Mouse (Mus musculus): Measurements from ENCODE around the gene Tmem203. TPM values are rescaled to one million over a fixed set of nuclear protein-coding genes. Genes with fewer than 3 reads are reported as not detected.

Gene Tmem203
- polyA plus RNA-seq (2015; fragmentation: Nextera tagmentation; extraction: Ambion mirVana): 19.4 and 20.3 TPM in 2 replicates

DNA sequence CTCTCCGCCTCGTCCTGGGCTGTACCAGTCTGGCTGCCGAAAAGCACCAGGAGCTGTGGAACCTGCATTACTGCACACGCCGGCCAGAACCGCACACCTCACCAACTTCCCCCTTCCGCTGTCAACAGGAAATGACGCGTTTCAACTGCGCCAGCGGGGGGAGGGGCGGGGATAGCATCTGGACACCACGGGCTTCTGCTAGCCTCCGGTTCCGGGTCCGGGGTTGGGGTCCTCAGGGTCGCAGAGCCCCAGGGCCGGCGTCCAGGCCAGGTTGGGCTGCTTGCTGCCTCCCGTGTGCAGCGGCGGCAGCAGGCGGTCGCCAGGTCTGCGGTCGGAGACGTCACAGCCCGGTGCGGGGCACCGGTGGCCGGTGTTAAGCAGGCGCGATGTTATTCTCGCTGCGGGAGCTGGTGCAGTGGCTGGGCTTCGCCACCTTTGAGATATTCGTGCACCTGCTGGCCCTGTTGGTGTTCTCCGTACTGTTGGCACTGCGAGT is at the start of gene Tmem203:
Tmem203 (plus strand) TSS at position 156 of the 496 bp plus-strand sequence.
- under 1% methylated on average over 39 of the region's 39 CpGs for WGBS
- peak within 1 kb of the TSS; percentile 98 for H3K4me3 ChIP-seq
- no peaks in the 10 kb centered on the region for H3K9me3 ChIP-seq (replicated peaks)
- peak; percentile 92 for ATAC-seq
- peak within 1 kb of the TSS; percentile 83 for H3K4me2 ChIP-seq
- peak within 1 kb of the TSS; percentile 80 for H3K27ac ChIP-seq
- H3K9ac ChIP-seq: peak within 1 kb of the TSS; percentile 91
- H3K27me3 ChIP-seq: no peaks in the 10 kb centered on the region
- peaks cover 24% of the 10 kb centered on the region for H3K36me3 ChIP-seq (ENCODE audit: poor library complexity, severe bottlenecking)
- H3K4me1 ChIP-seq: peaks cover 26% of the 10 kb centered on the region

DNA sequence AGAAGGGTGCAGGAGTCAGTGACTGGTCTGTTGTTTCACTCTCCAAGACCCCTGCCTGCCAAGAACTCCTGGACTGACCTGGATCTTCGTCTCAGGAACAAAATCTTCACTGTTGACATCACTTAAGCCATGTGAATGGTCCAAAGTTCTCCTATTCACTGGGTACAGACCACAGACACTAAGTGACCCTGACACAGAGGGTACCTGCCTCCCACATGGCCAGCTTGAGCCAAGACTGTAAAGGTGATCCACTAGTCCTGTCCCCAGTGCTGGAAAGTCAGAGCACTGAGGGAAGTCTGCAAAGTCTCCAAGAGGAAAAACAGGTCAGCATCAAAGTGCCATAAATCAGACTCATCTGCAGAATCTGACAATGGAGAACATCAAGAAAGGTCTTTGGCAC is 47.6 kb upstream of the Tmem203 start:
- no peak overlapping the region for H3K4me3 ChIP-seq
- H3K36me3 ChIP-seq (ENCODE audit: poor library complexity, severe bottlenecking): peaks cover 62% of the 10 kb centered on the region
- no peaks in the 10 kb centered on the region for H3K9me3 ChIP-seq (replicated peaks)
- no peak overlapping the region for H3K9ac ChIP-seq
- H3K4me2 ChIP-seq: no peak overlapping the region
- no peaks in the 10 kb centered on the region for H3K27me3 ChIP-seq
- whole genome bisulfite sequencing: 91% methylated on average over 1 of the region's 1 CpGs
- peaks cover 29% of the 10 kb centered on the region for H3K4me1 ChIP-seq
- no peak overlapping the region for H3K27ac ChIP-seq
- ATAC-seq: no peak

DNA sequence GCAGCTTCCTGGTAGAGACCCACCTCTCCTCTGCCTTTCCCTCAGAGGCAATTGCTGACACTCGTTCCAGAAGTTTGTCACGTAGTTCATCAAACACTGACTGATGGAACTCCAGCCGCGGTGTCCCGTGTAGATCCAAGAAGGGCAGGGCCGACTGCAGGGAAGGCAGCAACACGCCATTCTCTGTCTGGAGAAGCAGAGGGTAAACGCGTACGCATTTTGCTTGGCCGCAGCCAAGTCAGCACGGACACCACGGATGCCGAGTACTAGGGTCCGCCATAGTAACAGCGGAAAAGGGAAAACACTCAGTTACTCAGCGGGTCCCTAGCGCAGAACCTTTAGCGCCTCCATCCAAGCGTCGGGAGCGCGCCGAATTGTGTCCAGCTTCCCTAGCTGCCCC is 44.6 kb upstream of the Tmem203 start:
- peaks cover 29% of the 10 kb centered on the region for H3K4me1 ChIP-seq
- H3K4me3 ChIP-seq: peak overlapping the region; percentile 92
- peak overlapping the region; percentile 89 for H3K4me2 ChIP-seq
- peak; percentile 42; the same call in 1 of the 2 replicates for ATAC-seq
- peaks cover 31% of the 10 kb centered on the region for H3K36me3 ChIP-seq (ENCODE audit: poor library complexity, severe bottlenecking)
- no peaks in the 10 kb centered on the region for H3K9me3 ChIP-seq (replicated peaks)
- under 1% methylated on average over 24 of the region's 24 CpGs for WGBS
- H3K9ac ChIP-seq: peak overlapping the region; percentile 94
- H3K27me3 ChIP-seq: no peaks in the 10 kb centered on the region; the same call in 1 of the 2 replicates
- H3K27ac ChIP-seq: peak overlapping the region; percentile 78

DNA sequence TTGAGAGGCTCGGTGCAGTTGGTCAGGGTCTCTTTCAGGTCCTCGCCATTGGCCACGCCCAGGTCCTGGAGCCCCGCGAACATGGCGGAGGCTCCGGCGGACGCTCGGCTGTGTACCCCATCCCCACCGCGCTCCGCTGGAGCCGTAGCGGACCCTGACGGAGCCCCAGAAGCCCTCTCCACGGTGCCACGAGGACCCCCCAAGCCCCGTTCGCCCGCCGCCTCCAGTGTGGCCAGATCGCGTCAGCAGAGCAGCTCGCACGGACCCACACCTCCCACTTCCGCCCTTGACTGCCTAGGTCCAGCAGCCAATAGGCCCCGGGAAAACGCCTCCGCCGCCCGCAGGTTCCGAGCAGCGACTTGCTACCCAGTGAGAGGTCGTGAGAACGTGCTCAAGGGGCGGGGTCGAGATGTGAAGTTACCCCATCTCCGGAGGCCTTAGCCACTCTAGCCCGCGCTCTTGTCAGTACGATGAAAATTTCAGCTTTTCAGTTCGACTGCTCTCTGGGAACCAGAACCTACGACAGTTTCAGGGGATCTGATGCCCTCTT is 44.0 kb upstream of the Tmem203 start, which contains the start of gene Nelfb:
Nelfb (minus strand) TSS at position 369 of the 550 bp plus-strand sequence.
- H3K27ac ChIP-seq: peak within 1 kb of the TSS; percentile 78
- H3K36me3 ChIP-seq (ENCODE audit: poor library complexity, severe bottlenecking): peaks cover 26% of the 10 kb centered on the region
- peak; percentile 95 for ATAC-seq
- H3K9me3 ChIP-seq (replicated peaks): no peaks in the 10 kb centered on the region
- H3K4me2 ChIP-seq: peak within 1 kb of the TSS; percentile 89
- under 1% methylated on average over 44 of the region's 44 CpGs for WGBS
- H3K27me3 ChIP-seq: no peaks in the 10 kb centered on the region; the same call in 1 of the 2 replicates
- peak within 1 kb of the TSS; percentile 94 for H3K9ac ChIP-seq
- H3K4me3 ChIP-seq: peak within 1 kb of the TSS; percentile 92
- H3K4me1 ChIP-seq: peaks cover 29% of the 10 kb centered on the region

DNA sequence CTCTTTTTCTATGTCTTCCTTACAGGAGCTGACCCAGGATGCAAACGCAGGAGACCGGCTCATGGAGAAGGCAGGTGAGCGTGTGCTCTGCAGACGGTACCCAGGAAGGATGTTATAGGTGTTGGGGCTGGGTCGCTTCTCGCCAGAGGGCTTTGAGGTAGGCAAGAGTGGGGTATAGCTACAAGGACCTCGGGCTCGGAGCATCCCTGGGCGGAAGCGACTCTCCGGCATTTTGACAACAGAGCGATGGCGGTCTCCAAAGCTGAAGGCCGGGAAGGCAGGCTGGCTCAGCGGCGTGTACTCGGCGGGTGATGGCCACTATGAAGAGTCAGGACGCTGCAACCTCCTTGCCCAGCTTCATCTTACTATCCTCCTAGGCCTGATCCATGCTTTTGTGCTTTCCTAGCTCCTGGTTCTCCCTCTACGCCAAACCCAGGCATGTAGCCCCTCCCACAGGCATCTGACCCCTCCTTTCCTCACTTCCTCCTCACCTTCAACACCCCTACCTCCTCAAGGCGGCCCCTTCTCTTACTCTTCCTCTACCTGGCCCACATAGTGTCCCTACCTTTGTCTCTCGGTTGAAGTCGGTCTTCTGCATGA is 41.9 kb upstream of the Tmem203 start:
- peaks cover 5% of the 10 kb centered on the region for H3K36me3 ChIP-seq (ENCODE audit: poor library complexity, severe bottlenecking)
- H3K4me2 ChIP-seq: no peak overlapping the region
- H3K27ac ChIP-seq: no peak overlapping the region
- no peak overlapping the region for H3K9ac ChIP-seq
- H3K4me1 ChIP-seq: peaks cover 25% of the 10 kb centered on the region
- H3K27me3 ChIP-seq: no peaks in the 10 kb centered on the region; the same call in 1 of the 2 replicates
- H3K9me3 ChIP-seq (replicated peaks): no peaks in the 10 kb centered on the region
- 69% methylated on average over 23 of the region's 23 CpGs for WGBS
- no peak overlapping the region for H3K4me3 ChIP-seq
- ATAC-seq: no peak

DNA sequence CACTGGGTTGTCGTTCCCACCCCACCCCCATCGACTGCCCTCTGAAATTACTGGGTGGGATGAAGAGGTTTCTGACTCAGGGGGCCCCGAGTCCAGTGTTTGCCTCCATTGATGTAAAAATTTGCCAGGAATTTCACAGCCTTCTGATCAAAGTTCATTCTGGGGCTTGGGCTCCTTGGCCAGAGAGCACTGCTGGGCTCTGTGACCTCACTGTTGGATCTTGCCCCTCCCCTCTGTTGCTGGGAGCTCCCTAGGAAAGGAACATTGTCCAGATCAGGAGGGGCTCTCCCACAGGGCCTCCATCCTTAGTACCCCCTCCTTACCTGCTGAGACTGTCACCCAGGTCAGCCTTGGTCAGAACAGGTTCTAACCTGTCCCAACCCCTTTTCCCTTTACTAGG is 40.8 kb upstream of the Tmem203 start, which contains the start of gene Stpg3:
Stpg3 (minus strand) TSS at position 194 of the 400 bp plus-strand sequence.
- no peak within 1 kb of the TSS for H3K4me3 ChIP-seq
- H3K27me3 ChIP-seq: no peaks in the 10 kb centered on the region; the same call in 1 of the 2 replicates
- ATAC-seq: no peak
- H3K9me3 ChIP-seq (replicated peaks): no peaks in the 10 kb centered on the region
- 81% methylated on average over 3 of the region's 3 CpGs for WGBS
- no peak within 1 kb of the TSS for H3K27ac ChIP-seq
- H3K4me1 ChIP-seq: peaks cover 18% of the 10 kb centered on the region
- H3K4me2 ChIP-seq: no peak within 1 kb of the TSS
- no peak within 1 kb of the TSS for H3K9ac ChIP-seq
- H3K36me3 ChIP-seq (ENCODE audit: poor library complexity, severe bottlenecking): no peaks in the 10 kb centered on the region

DNA sequence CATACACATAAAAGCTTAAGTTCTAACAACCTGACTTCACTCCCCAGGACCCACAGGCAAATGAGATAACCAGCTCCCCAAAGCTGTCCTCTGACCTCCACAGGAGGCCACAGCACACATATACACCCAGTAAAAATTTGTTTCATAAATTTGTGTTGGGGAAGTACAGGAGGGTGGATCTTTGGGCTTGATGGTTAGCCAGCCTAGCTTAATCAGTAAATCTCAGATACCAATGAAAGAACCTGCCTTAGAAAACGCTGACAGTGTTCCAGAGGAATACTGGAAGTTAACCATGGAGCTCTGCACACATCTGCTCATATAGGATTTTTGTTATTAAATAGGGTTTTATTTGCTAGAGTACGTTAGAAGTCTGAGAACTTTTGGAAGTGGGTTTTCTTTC is 37.6 kb upstream of the Tmem203 start:
- no peak for ATAC-seq
- WGBS: 65% methylated on average over 2 of the region's 2 CpGs
- Histone ChIP-seq H3K9me3 (replicated peaks) (no peaks in the 10 kb centered on the region), H3K4me1 (0 out of 2 replicates have a peak, but pooled peaks cover 2% of the 10 kb centered on the region), H3K9ac (no peak overlapping the region), H3K27me3 (no peaks in the 10 kb centered on the region; the same call in 1 of the 2 replicates), H3K4me2 (no peak overlapping the region), H3K36me3 (ENCODE audit: poor library complexity, severe bottlenecking) (peaks cover 9% of the 10 kb centered on the region), H3K27ac (no peak overlapping the region), H3K4me3 (no peak overlapping the region)

DNA sequence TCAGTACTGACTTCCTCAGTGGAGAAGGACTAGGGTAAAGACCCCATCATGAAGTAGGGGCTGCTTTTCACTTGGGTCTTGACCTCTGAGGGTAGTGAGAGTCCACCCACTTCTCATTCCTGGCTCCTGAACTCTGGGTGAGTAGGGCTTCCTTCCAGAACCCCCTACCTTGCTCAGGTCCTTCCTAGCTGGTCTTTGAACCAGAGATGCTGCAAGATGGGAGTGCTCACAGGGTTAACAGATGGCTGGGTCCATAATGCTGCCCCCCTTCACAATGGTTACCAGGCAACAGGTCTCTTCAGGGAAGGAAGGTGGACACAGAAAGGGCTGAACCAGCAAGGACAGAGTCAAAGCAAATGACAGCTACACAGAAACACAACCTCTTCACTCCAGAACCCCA is 36.8 kb upstream of the Tmem203 start, which contains the start of gene Fam166a:
Fam166a (plus strand) TSS at position 301 of the 400 bp plus-strand sequence.
- Histone ChIP-seq H3K9me3 (replicated peaks) (no peaks in the 10 kb centered on the region), H3K27me3 (no peaks in the 10 kb centered on the region; the same call in 1 of the 2 replicates), H3K4me1 (peaks cover 10% of the 10 kb centered on the region), H3K27ac (no peak within 1 kb of the TSS), H3K4me2 (no peak within 1 kb of the TSS), H3K4me3 (no peak within 1 kb of the TSS), H3K36me3 (ENCODE audit: poor library complexity, severe bottlenecking) (peaks cover 13% of the 10 kb centered on the region), H3K9ac (no peak within 1 kb of the TSS)
- no peak for ATAC-seq

DNA sequence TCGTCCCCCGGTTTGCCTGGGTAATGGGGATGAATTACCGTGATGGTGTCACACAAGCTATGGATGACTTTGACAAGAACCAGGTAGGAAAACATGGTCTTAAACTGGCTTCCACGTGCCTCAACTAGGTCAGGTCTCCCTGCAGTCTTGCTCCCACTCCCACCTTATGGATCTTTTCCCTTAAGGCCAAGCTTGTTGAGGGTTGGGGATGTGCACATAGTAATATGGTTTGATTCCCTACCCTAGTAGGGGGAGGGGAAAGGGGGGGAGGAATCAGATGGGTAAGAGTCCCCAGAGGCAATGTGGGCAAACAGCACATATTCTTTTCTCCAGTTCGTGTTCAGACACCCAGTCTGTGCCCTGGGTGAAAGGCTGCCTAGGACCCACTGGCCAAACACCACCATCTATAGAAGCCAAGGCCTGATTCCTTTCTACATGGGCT is 33.9 kb upstream of the Tmem203 start:
- ATAC-seq: no peak
- peaks cover 13% of the 10 kb centered on the region for H3K36me3 ChIP-seq (ENCODE audit: poor library complexity, severe bottlenecking)
- H3K9ac ChIP-seq: no peak overlapping the region
- WGBS: 79% methylated on average over 5 of the region's 5 CpGs
- no peaks in the 10 kb centered on the region for H3K9me3 ChIP-seq (replicated peaks)
- H3K27me3 ChIP-seq: no peaks in the 10 kb centered on the region
- no peak overlapping the region for H3K4me2 ChIP-seq
- no peak overlapping the region for H3K27ac ChIP-seq
- peaks cover 22% of the 10 kb centered on the region for H3K4me1 ChIP-seq
- no peak overlapping the region for H3K4me3 ChIP-seq

DNA sequence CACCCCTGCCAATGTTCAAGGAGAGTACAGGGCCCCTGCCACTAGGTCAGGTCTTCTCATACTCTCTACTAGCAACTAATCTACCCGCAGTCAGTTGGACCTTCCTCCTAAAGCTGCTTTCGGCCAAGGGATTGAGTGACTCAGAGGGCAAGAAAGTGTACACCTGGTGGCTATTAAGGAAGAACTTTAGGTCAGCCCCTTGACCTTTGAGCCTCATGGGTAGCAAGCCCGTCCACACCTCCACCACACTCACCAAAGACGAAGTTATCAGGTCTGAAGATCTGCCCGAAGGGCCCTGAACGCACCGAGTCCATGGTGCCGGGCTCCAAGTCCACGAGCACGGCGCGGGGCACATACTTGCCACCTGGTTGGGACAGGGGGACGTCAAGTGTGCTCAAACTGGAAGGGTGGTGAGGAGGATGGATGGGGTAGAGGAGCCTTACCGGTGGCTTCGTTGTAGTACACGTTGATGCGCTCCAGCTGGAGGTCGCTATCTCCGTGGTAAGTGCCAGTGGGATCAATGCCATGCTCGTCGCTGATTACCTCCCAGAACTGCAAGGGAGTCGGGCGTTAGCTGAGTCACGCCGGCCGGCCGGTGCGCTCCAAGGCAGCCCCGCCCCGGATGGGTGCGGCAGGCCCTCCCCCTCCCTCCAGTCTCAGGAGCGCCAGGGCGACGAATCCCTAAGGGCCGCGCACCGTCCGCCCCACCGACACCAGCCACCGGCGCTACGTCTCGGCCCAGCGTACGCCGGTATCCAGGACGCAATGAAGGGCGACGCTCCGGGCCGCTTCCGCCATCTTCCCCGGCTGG is 31.4 kb upstream of the Tmem203 start:
- 2% methylated on average over 51 of the region's 53 CpGs for WGBS
- H3K4me1 ChIP-seq: peaks cover 30% of the 10 kb centered on the region
- H3K27ac ChIP-seq: peak overlapping the region; percentile 94
- H3K9me3 ChIP-seq (replicated peaks): no peaks in the 10 kb centered on the region
- peaks cover 13% of the 10 kb centered on the region for H3K36me3 ChIP-seq (ENCODE audit: poor library complexity, severe bottlenecking)
- H3K4me3 ChIP-seq: peak overlapping the region; percentile 86
- H3K4me2 ChIP-seq: peak overlapping the region; percentile 96
- peak overlapping the region; percentile 93 for H3K9ac ChIP-seq
- no peaks in the 10 kb centered on the region for H3K27me3 ChIP-seq
- peak; percentile 31 for ATAC-seq

DNA sequence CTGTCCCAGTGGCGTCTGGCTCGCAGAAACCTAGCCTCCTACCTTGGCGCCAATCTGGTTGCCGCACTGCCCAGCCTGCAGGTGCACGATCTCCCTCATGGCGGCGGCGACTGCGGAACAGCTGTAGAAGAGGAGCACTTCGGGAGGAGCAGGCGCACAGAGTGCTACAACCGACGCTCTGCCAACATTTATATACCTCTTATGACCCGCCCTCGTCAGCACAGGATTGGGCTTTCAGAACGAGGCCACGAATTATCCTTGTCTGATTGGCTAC is 30.8 kb upstream of the Tmem203 start, which contains the start of gene Tubb4b:
Tubb4b (minus strand) TSS at position 211 of the 274 bp plus-strand sequence.
- H3K4me1 ChIP-seq: peaks cover 32% of the 10 kb centered on the region
- ATAC-seq: no peak
- H3K4me3 ChIP-seq: peak within 1 kb of the TSS; percentile 86
- 0% methylated on average over 17 of the region's 17 CpGs for WGBS
- H3K4me2 ChIP-seq: peak within 1 kb of the TSS; percentile 96
- 0 out of 2 replicates have a peak, but pooled peaks cover 3% of the 10 kb centered on the region for H3K27me3 ChIP-seq
- peaks cover 13% of the 10 kb centered on the region for H3K36me3 ChIP-seq (ENCODE audit: poor library complexity, severe bottlenecking)
- peak within 1 kb of the TSS; percentile 98 for H3K27ac ChIP-seq
- H3K9me3 ChIP-seq (replicated peaks): no peaks in the 10 kb centered on the region
- H3K9ac ChIP-seq: peak within 1 kb of the TSS; percentile 93
